Mouse (Mus musculus): ENCODE data around the gene Slc8b1. TPM values are rescaled to one million over a fixed set of nuclear protein-coding genes. Genes with fewer than 3 reads are reported as not detected.

Gene Slc8b1
- polyA plus RNA-seq, 1 experiment from 2014 or later: 2.1 TPM

- Histone ChIP-seq H3K27ac (no peak within 1 kb of the TSS), H3K36me3 (ENCODE audit: poor library complexity, severe bottlenecking) (no peaks in the 10 kb centered on the region), H3K9ac (no peak within 1 kb of the TSS), H3K4me2 (peak within 1 kb of the TSS; percentile 25; the same call in 1 of the 2 replicates), H3K4me3 (no peak within 1 kb of the TSS), H3K9me3 (replicated peaks) (no peaks in the 10 kb centered on the region; the same call in 1 of the 2 replicates), H3K4me1 (peaks cover 4% of the 10 kb centered on the region; the same call in 1 of the 2 replicates), H3K27me3 (peaks cover 4% of the 10 kb centered on the region; the same call in 1 of the 2 replicates)
- 12% methylated on average over 13 of the region's 13 CpGs for WGBS
- ATAC-seq: no peak
Observed at GRCm38 (mm10) chr5:120476296-120476695, 34.7 kb upstream of the Slc8b1 start, which contains the start of gene Sds. Sds (plus strand) TSS chr5:120476526.

- H3K4me1 ChIP-seq: peaks cover 4% of the 10 kb centered on the region; the same call in 1 of the 2 replicates
- WGBS: 89% methylated on average over 5 of the region's 5 CpGs
- no peaks in the 10 kb centered on the region for H3K27me3 ChIP-seq
- no peak overlapping the region for H3K4me3 ChIP-seq
- H3K36me3 ChIP-seq (ENCODE audit: poor library complexity, severe bottlenecking): no peaks in the 10 kb centered on the region
- H3K27ac ChIP-seq: no peak overlapping the region
- no peak overlapping the region for H3K4me2 ChIP-seq
- no peaks in the 10 kb centered on the region; the same call in 1 of the 2 replicates for H3K9me3 ChIP-seq (replicated peaks)
- no peak overlapping the region for H3K9ac ChIP-seq
- ATAC-seq: no peak
Observed at GRCm38 (mm10) chr5:120477993-120478392, 33.0 kb upstream of the Slc8b1 start.

- Histone ChIP-seq H3K4me3 (no peak overlapping the region), H3K36me3 (ENCODE audit: poor library complexity, severe bottlenecking) (peaks cover 9% of the 10 kb centered on the region; the same call in 1 of the 2 replicates), H3K4me1 (peaks cover 4% of the 10 kb centered on the region; the same call in 1 of the 2 replicates), H3K27me3 (no peaks in the 10 kb centered on the region), H3K27ac (no peak overlapping the region), H3K9ac (no peak overlapping the region), H3K9me3 (replicated peaks) (no peaks in the 10 kb centered on the region), H3K4me2 (no peak overlapping the region)
- 72% methylated on average over 4 of the region's 4 CpGs for WGBS
- ATAC-seq: no peak
Observed at GRCm38 (mm10) chr5:120479538-120479937, 31.4 kb upstream of the Slc8b1 start.

- no peak overlapping the region for H3K27ac ChIP-seq
- H3K36me3 ChIP-seq (ENCODE audit: poor library complexity, severe bottlenecking): peaks cover 26% of the 10 kb centered on the region
- no peaks in the 10 kb centered on the region for H3K27me3 ChIP-seq
- no peak overlapping the region for H3K4me3 ChIP-seq
- no peak overlapping the region for H3K9ac ChIP-seq
- no peak for ATAC-seq
- H3K4me2 ChIP-seq: no peak overlapping the region
- no peaks in the 10 kb centered on the region for H3K9me3 ChIP-seq (replicated peaks)
- peaks cover 3% of the 10 kb centered on the region; the same call in 1 of the 2 replicates for H3K4me1 ChIP-seq
- WGBS: 74% methylated on average over 9 of the region's 9 CpGs
Observed at GRCm38 (mm10) chr5:120481205-120481604, 29.8 kb upstream of the Slc8b1 start.

GRCm38 (mm10) chr5:120483399-120483798 lies 27.6 kb upstream of the Slc8b1 start:
- no peak overlapping the region for H3K9ac ChIP-seq
- H3K27ac ChIP-seq: no peak overlapping the region
- 87% methylated on average over 19 of the region's 19 CpGs for WGBS
- H3K36me3 ChIP-seq (ENCODE audit: poor library complexity, severe bottlenecking): peaks cover 48% of the 10 kb centered on the region
- H3K4me2 ChIP-seq: no peak overlapping the region
- ATAC-seq: no peak
- H3K4me1 ChIP-seq: no peaks in the 10 kb centered on the region; the same call in 1 of the 2 replicates
- no peaks in the 10 kb centered on the region for H3K27me3 ChIP-seq
- no peaks in the 10 kb centered on the region for H3K9me3 ChIP-seq (replicated peaks)
- H3K4me3 ChIP-seq: no peak overlapping the region

GRCm38 (mm10) chr5:120487844-120488243 lies 23.1 kb upstream of the Slc8b1 start:
- Histone ChIP-seq H3K27me3 (no peaks in the 10 kb centered on the region), H3K4me3 (no peak overlapping the region), H3K9ac (no peak overlapping the region), H3K27ac (no peak overlapping the region), H3K36me3 (ENCODE audit: poor library complexity, severe bottlenecking) (peaks cover 65% of the 10 kb centered on the region), H3K4me1 (peaks cover 12% of the 10 kb centered on the region), H3K4me2 (no peak overlapping the region), H3K9me3 (replicated peaks) (no peaks in the 10 kb centered on the region)
- WGBS: 89% methylated on average over 8 of the region's 8 CpGs
- ATAC-seq: no peak

GRCm38 (mm10) chr5:120490679-120491192 lies 20.2 kb upstream of the Slc8b1 start:
- Histone ChIP-seq H3K27ac (peak overlapping the region; percentile 57), H3K4me2 (no peak overlapping the region), H3K9me3 (replicated peaks) (no peaks in the 10 kb centered on the region), H3K4me3 (no peak overlapping the region), H3K27me3 (no peaks in the 10 kb centered on the region), H3K9ac (peak overlapping the region; percentile 26; the same call in 1 of the 2 replicates), H3K4me1 (peaks cover 12% of the 10 kb centered on the region), H3K36me3 (ENCODE audit: poor library complexity, severe bottlenecking) (peaks cover 55% of the 10 kb centered on the region)
- WGBS: 62% methylated on average over 8 of the region's 8 CpGs
- peak; percentile 61 for ATAC-seq

- peaks cover 12% of the 10 kb centered on the region for H3K4me1 ChIP-seq
- H3K36me3 ChIP-seq (ENCODE audit: poor library complexity, severe bottlenecking): peaks cover 45% of the 10 kb centered on the region
- H3K4me3 ChIP-seq: no peak overlapping the region
- H3K4me2 ChIP-seq: no peak overlapping the region
- 56% methylated on average over 11 of the region's 11 CpGs for WGBS
- no peaks in the 10 kb centered on the region for H3K27me3 ChIP-seq
- H3K9ac ChIP-seq: no peak overlapping the region
- ATAC-seq: no peak
- H3K27ac ChIP-seq: no peak overlapping the region
- H3K9me3 ChIP-seq (replicated peaks): no peaks in the 10 kb centered on the region
Observed at GRCm38 (mm10) chr5:120492437-120492836, 18.5 kb upstream of the Slc8b1 start.

- no peak overlapping the region for H3K4me2 ChIP-seq
- peak overlapping the region; percentile 3; the same call in 1 of the 2 replicates for H3K27ac ChIP-seq
- peaks cover 39% of the 10 kb centered on the region for H3K36me3 ChIP-seq (ENCODE audit: poor library complexity, severe bottlenecking)
- H3K4me3 ChIP-seq: no peak overlapping the region
- no peak overlapping the region for H3K9ac ChIP-seq
- no peaks in the 10 kb centered on the region for H3K9me3 ChIP-seq (replicated peaks)
- WGBS: 94% methylated on average over 6 of the region's 6 CpGs
- H3K27me3 ChIP-seq: no peaks in the 10 kb centered on the region
- no peak for ATAC-seq
- H3K4me1 ChIP-seq: peaks cover 12% of the 10 kb centered on the region
Observed at GRCm38 (mm10) chr5:120493440-120493839, 17.5 kb upstream of the Slc8b1 start.

- WGBS: 79% methylated on average over 9 of the region's 9 CpGs
- H3K27me3 ChIP-seq: no peaks in the 10 kb centered on the region
- H3K4me2 ChIP-seq: no peak overlapping the region
- H3K36me3 ChIP-seq (ENCODE audit: poor library complexity, severe bottlenecking): peaks cover 41% of the 10 kb centered on the region
- H3K9ac ChIP-seq: no peak overlapping the region
- ATAC-seq: no peak
- H3K27ac ChIP-seq: peak overlapping the region; percentile 3; the same call in 1 of the 2 replicates
- H3K4me1 ChIP-seq: peaks cover 12% of the 10 kb centered on the region
- H3K4me3 ChIP-seq: no peak overlapping the region
- H3K9me3 ChIP-seq (replicated peaks): no peaks in the 10 kb centered on the region
Observed at GRCm38 (mm10) chr5:120493873-120494395, 17.0 kb upstream of the Slc8b1 start.

GRCm38 (mm10) chr5:120495064-120495702 lies 15.8 kb upstream of the Slc8b1 start:
- Histone ChIP-seq H3K4me3 (no peak overlapping the region), H3K9me3 (replicated peaks) (no peaks in the 10 kb centered on the region), H3K9ac (no peak overlapping the region), H3K27ac (no peak overlapping the region), H3K4me1 (peaks cover 10% of the 10 kb centered on the region), H3K36me3 (ENCODE audit: poor library complexity, severe bottlenecking) (peaks cover 41% of the 10 kb centered on the region), H3K4me2 (no peak overlapping the region), H3K27me3 (no peaks in the 10 kb centered on the region)
- no peak for ATAC-seq
- WGBS: 79% methylated on average over 10 of the region's 10 CpGs

- H3K9ac ChIP-seq: no peak overlapping the region
- ATAC-seq: no peak
- 93% methylated on average over 13 of the region's 13 CpGs for WGBS
- peaks cover 41% of the 10 kb centered on the region for H3K36me3 ChIP-seq (ENCODE audit: poor library complexity, severe bottlenecking)
- H3K4me3 ChIP-seq: no peak overlapping the region
- H3K27ac ChIP-seq: no peak overlapping the region
- H3K9me3 ChIP-seq (replicated peaks): no peaks in the 10 kb centered on the region
- H3K4me2 ChIP-seq: no peak overlapping the region
- H3K4me1 ChIP-seq: peaks cover 4% of the 10 kb centered on the region
- H3K27me3 ChIP-seq: no peaks in the 10 kb centered on the region
Observed at GRCm38 (mm10) chr5:120495703-120496226, 15.2 kb upstream of the Slc8b1 start.
